Mouse (Mus musculus): ENCODE data around the gene Plcd3.
A peak's percentile ranks its signal among the peaks of the same experiment; 100 is the strongest.

The Plcd3 gene

GRCm38 (mm10) chr11:103117591-103118009 lies 16.1 kb upstream of the Plcd3 start:
- DNase-seq (ENCODE audit: low read depth, low spot score) = no peak

DNA sequence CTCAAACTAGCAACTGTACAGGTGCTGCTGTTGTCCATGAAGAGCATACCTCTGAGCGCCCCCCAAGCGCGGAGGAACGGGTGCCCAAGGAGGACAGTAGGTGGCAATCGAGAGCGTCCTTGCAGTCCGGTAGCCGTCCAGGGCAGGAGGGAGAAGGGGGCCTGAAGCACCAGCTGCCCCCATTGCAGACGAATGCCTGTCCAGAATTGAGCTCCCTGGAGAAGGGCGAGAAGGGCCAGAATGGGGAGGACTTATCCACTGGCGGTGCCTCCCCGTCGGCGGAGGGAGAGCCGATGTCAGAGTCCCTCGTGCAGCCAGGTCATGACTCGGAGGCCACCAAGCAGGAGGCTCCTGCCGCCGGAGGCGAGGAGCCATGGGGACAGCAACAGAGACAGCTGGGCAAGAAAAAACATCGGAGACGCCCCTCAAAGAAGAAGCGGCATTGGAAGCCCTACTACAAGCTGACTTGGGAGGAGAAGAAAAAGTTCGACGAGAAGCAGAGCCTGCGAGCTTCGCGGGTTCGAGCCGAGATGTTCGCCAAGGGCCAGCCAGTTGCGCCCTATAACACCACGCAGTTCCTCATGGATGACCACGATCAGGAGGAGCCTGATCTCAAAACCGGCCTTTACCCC lies 15.6 kb upstream of the Plcd3 start:
- DNase-seq (ENCODE audit: low read depth, low spot score) = no peak

GRCm38 (mm10) chr11:103116008-103116818 lies 14.8 kb upstream of the Plcd3 start, which contains the start of gene Hexim1:
TSS of gene Hexim1 (plus strand) at chr11:103116231.
- peak; percentile 100 for DNase-seq (ENCODE audit: low read depth, low spot score)

DNA sequence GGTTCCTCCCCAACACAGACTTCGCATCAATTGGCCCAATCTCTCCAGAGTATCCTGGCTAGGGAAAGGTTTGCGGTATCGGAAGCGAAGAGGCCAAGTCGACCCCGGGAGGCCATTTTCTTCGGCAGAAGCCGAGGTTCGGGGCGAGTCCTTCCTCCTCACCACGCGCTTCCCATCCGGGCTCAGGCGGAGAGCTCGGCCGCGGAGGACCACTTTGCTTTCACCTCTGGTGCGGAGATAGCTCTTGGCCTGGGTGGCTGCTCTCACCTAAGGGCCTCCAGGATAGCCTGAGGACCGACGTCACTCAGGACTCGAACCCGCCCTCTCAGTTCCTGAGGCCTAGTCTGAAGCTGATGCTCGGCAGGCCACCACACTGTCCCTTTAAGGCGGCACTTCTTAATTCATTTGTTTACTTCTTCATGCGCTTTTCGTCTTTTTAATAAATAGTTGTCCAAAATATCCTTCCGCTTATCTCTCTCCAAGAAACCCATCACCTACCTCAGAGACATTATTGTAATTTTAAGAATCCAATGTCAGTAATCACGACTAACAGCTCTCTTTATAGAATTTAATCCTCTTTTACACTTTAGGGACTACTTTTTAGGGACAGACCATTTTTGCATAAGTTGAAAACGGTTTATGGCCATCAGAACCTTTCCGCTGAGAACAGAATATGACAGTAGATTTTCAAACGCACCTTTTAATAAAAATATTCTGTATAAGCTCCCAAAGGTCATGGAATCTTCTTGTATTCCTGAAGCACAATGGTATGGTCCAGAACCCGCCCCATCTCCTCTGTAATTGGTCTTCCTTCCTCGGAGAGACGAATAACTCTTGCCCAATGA lies 13.9 kb upstream of the Plcd3 start:
- peak; percentile 93 for DNase-seq (ENCODE audit: low read depth, low spot score)

GRCm38 (mm10) chr11:103114270-103114943 lies 12.9 kb upstream of the Plcd3 start:
- DNase-seq (ENCODE audit: low read depth, low spot score) = no peak

DNA sequence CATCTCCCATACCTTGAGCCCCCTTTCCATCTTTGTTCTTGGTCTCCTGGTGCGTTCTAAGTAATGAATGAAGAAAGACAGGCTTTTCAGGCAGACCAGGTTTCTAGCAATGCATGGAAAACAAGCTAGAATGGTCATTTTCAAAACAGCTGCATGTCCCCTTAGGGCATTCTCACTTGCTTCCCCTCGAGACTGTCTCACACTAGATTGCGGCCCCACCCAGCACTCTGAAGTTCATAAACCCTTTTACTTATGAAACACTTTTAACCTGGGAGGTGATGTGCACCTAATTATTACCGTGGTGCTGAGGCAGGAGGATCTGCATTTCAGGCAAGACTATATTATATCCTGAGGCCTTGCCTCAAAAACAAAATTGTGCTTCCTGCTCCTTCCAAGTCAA lies 12.3 kb upstream of the Plcd3 start:
- no peak for DNase-seq (ENCODE audit: low read depth, low spot score)

DNA sequence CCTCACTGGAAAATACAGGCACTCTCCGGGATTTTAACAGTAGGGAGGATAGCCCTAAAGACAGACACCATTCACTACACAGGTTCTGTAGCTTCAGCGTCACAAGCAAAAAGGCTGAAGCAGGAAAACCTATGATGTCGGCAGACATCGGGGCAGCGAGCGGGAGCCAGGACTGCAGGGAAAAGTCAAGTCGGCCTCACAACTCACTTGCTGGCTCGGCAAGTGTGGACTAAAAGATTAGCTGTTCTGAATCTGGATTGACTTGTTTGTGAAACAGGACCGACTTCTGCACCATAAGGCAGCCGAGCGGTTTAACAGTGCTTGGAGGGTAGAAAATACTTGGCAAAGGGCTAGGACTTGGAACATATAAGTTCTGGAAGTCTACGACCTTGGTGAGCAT lies 11.5 kb upstream of the Plcd3 start:
- no peak for DNase-seq (ENCODE audit: low read depth, low spot score)

DNA sequence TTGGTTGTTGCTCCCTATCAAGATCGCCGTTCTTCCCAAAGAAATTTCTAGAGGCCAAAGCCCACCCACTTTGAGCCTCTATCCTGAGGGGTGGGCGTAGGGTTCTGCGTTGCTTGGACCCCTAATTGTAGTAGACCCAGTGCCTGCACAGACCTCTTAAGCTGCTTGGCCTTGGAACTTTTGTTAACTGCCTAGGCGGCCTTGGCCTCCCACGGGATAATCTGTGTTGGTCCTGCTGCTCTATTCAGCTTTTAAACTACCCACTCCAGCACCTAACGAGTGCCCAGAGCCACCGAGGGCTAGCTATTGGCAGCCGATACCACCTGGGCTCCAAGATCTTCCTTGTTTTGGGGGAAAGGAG lies 11.1 kb upstream of the Plcd3 start:
- DNase-seq (ENCODE audit: low read depth, low spot score) = no peak

GRCm38 (mm10) chr11:103111881-103112551 lies 10.6 kb upstream of the Plcd3 start:
- no peak for DNase-seq (ENCODE audit: low read depth, low spot score)

GRCm38 (mm10) chr11:103111301-103111700 lies 9.8 kb upstream of the Plcd3 start:
- no peak for DNase-seq (ENCODE audit: low read depth, low spot score)

GRCm38 (mm10) chr11:103106386-103106785 lies 4.9 kb upstream of the Plcd3 start:
- no peak for DNase-seq (ENCODE audit: low read depth, low spot score)

DNA sequence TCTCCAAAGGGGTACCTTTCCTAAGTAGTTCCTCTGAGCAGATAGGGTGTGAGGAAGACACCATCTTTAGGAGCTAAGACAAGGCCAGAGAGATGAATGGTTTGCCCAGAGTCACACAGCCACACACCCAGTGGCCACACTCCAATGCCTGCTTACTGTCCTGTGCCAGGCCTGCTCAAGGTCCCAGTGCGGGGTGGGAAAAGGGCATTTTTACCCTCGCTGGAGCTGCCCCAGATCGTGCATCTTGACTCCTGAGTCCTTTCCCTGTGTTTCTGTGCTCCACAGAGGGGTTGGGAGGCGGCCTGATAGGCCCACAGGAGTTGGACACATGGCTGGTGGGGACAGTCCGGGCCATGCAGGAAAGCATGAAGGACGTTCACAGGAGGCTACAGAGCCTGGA lies 4.4 kb upstream of the Plcd3 start:
- DNase-seq (ENCODE audit: low read depth, low spot score) = no peak

- no peak for DNase-seq (ENCODE audit: low read depth, low spot score)
Observed at GRCm38 (mm10) chr11:103105180-103105725, 3.8 kb upstream of the Plcd3 start.

GRCm38 (mm10) chr11:103104469-103104868 lies 3.0 kb upstream of the Plcd3 start:
- DNase-seq (ENCODE audit: low read depth, low spot score) = no peak

- DNase-seq (ENCODE audit: low read depth, low spot score) = no peak
Observed at GRCm38 (mm10) chr11:103103621-103104020, 2.2 kb upstream of the Plcd3 start.

DNA sequence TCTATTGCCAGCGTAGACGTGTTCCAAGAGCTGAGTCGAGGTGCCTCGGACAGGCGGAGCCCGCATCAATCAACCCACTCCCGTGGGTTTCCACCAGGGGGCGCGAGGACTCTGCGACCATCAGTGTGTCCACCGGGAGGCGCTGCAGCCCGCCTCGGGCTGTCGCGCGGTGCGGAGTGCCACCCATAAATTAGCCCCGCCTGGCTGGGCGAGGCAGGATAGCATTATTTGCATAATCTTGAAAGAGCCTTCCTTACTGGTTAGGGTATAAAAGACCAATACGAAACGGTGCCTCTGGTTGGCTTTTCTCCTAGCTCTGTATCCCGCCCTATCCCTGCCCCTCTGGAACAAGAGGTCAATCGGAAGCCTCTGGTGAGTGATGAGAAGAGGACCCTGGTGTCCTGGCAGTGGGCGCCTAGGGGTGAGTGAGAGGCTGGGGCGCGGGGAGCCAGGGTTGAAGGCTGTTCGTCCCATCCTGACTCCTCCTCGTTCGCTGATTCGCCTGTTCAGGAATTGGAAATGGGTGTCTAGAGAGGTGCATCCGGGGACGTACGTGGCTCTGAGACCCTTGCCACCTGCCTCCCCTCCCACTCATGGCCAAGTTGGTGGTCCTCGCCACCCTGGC lies 1.4 kb upstream of the Plcd3 start:
- peak; percentile 93 for DNase-seq (ENCODE audit: low read depth, low spot score)

- peak; percentile 70 for DNase-seq (ENCODE audit: low read depth, low spot score)
Observed at GRCm38 (mm10) chr11:103101866-103102501, 526 bp upstream of the Plcd3 start.

GRCm38 (mm10) chr11:103100361-103100760 lies 1.1 kb downstream of the Plcd3 start:
- DNase-seq (ENCODE audit: low read depth, low spot score) = no peak

- DNase-seq (ENCODE audit: low read depth, low spot score) = no peak
Observed at GRCm38 (mm10) chr11:103099352-103099940, 2.0 kb downstream of the Plcd3 start.

Measured in telencephalon, adult 2 months (tissue).